Mouse (Mus musculus): Measurements from ENCODE around the gene Fignl1.
A peak's percentile ranks its signal among the peaks of the same experiment; 100 is the strongest.

Gene Fignl1

GRCm38 (mm10) chr11:11831940-11832754 is 23.4 kb upstream of the Fignl1 start:
- no peak for DNase-seq

GRCm38 (mm10) chr11:11831526-11831925 is 22.8 kb upstream of the Fignl1 start:
- no peak for DNase-seq

GRCm38 (mm10) chr11:11830884-11831495 is 22.2 kb upstream of the Fignl1 start:
- DNase-seq, result no peak

DNA sequence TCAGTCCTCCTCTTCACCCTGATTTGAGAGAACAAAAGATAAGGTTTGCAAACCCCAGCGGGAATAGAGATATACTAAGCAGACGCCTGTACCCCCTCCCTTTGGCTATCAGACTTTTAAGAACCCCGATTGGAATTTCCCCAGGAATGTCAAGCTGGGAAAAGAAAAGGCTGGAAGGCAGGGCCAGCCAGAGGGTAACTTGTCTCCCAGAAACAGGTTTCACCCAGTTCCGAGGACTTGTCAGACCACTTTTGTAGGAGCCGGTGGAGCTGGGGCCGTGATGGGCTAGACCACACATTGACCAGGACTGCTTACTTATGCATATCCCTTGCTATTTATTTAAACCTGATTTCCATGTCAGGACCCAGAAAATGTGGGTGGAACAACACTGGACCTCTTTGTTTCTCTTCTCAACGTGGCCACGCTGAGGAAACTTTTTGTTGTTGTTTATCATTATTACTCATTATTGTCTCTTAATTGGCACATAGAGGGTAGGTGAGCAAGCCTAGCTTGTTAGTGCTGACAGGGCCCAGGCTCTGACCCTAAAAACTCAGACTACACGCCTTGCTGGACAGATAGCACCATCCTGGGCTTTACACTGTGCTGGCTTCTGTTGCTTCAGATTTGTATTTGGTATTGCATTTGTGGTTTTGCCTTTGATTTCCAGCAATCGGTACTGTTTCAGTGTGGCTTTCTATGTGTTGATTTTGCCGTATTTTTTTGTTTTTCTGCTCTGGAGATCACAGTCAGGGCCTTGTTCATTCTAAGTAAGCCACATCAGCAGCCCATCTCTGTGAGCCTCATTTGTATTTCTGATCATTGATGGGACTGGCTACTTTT is 20.6 kb upstream of the Fignl1 start:
- DNase-seq, result peak; percentile 37 to 55

GRCm38 (mm10) chr11:11828761-11829160 is 20.0 kb upstream of the Fignl1 start:
- no peak for DNase-seq

- no peak for DNase-seq
These were observed 19.5 kb upstream of the Fignl1 start for GRCm38 (mm10) chr11:11828251-11828650.

DNA sequence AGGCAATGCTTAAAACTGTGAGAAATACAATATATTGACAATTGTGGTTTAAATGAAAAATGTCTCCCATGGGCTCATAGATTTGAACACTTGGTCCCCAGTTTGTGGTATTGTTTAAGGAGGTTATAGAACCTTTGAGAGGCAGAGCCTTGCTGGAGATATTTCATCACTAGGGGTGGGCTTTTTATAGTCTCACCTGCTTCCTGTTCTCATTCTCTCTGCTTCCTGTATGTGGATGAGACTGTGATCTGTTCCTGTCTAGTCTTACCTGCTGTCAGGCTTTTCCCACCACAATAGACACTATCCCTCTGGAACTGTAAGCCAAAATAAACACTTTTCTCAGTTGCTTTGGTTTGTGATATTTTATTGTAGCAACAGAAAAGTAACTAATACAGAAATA is 17.7 kb upstream of the Fignl1 start:
- no peak for DNase-seq

GRCm38 (mm10) chr11:11825670-11826069 is 16.9 kb upstream of the Fignl1 start:
- no peak for DNase-seq

DNA sequence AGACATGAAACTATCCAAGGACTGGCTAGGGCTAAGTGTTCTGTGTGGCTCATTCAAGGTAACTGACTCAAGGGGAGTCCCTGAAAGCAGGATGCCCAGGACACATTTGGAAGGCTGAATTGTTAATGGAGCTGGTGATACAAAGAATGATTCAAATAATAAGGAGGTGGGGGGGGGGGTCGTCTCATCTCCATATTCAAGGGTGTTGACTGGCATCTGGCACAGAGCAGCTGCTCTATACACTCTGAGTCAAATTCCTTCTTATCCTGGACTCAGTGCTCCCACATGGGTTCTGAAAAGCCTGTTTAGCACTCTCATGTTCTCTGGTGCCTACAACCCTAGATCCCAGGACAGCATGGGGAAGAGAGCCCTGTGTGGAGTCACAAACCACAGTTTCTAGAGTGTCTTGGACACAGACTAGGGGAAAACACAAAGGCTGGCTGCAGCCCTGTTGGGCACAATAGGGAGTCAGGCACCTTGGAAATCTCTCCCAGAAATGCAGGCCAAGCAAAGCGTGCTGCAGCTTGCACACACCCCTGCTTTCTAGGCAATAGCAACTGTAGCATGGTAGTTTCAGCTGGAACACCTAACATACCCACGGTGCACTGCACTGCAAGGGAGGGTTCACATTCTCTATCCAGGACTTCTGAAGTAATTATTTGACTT is 16.3 kb upstream of the Fignl1 start:
- DNase-seq, result no peak

DNA sequence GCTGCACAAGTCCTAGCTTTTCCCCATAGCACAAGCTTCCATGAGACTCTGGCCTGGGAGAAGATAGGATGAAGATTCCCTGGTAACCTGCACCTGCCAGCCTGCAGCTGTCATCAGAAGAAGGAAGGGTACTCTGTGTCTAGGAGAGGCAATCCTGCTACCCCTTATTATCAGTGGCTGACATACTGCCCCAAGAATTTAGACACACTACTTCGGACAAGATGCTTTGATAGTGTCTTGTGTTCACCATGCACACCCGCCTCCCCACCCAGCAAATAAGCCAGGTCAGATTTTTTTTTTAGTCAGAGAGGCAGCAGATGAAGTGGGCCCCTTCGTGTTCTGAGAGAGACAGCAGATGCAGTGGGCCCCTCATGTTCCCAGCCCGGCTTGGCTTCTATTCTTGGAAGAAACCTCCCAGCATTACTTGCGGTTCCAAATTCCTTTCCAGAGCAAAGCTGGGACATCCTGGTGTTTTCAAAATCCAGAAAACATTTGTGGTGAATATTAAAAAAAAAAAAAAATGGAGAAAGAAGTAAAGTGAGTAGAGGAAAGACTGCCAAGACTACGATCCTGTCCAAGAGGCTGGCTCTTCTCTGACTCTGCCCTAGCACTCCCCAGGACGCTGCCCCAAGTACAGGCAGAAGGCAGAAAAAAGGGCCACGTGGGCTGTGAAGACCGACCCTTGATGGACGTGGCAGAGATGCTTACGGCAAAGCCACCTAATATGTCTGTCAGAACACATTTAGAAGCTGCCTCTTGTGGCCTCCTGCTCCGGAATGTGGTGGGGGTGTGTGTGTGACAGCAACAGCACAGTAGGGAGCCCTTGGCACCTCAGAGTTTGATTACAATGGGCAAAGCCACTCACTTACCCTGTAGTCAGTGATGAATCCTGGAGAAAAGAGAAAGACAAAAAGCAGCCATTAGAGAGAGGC is 15.5 kb upstream of the Fignl1 start:
- no peak for DNase-seq

DNA sequence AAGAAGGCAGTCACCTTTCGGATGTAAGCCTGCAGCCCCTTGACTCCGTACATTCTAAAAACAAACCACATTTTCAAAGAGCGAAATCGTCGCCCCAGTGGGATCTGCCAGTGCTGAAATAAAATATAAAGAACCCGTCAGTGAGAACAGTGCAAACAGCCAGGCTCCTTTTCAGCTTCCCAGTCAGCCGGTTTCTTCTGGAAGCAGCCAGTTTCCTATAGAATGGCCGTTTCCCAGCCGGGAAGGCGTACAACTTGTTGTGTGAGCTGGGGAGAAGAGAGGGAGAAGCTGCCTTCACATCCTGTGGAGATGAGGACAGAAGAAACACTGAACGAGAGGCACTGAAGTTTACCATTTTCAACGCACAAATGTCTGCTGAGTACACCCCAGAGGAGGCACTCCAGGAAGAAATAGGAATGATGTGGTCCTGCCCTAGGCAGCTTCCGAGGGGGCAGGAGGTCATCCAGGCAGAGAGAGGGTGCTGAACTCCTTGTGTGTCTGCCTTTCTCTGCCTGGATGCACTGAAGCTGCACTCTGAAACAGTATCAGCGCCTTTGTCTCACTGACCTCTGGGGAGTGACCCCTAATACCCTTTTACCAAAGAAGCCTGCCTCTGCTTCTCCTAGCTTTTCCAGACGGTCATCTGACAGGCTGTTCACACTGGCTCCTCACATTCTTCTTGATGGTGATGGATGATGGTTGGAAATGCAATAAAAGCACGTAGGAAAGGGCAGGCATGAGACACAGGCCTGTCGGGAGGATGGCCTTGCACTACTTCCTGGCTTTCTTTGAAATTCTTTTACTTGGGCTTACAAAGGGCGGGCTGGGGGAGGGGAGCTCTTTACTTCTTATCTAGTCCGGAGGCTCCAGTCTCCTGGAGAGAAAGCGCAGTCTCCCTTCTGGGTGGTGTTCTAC is 13.7 kb upstream of the Fignl1 start:
- DNase-seq, result peak in 1 of 2 experiments; percentile 35

- peak in 1 of 2 experiments; percentile 43 for DNase-seq
These were observed 12.7 kb upstream of the Fignl1 start for GRCm38 (mm10) chr11:11821387-11821975.

DNA sequence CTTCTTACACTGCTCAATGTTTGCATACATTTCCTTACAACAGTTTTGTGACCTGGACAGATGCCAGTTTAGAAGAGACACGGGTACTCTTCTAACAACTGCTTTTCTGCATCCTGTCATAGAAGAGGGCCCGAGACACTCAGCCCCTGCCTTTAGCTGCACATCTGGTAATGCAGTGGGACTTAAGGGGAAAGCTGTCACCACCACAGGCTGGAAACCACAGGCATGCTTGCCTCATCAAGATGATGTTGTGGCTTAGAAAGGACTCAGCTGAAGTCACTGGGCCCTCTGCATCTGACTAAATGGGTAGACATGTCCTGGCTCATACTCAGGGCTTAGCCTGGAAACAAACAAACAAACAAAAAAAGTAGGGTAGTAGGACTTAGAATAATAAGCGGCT is 12.0 kb upstream of the Fignl1 start:
- no peak for DNase-seq

GRCm38 (mm10) chr11:11820251-11820650 is 11.5 kb upstream of the Fignl1 start:
- DNase-seq, result peak; percentile 65 to 85

DNA sequence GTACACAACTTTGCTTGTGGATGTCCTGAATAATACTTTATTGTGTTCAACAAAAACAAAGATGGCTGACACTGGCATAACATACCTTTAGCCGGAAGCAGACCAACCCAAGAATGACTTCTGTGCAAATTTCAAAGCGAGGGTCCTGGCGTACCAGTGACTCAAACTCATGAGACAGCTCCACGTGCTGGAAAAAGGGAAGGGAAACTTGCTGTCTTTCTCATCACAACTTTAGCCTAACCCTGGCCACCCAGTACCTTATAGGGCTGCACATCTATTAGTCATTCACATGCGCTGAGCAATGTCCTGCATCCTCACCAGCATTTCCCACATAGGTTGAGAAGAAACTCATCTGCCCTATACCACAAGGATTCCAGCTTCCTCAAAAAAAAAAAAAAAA is 10.4 kb upstream of the Fignl1 start:
- no peak for DNase-seq

DNA sequence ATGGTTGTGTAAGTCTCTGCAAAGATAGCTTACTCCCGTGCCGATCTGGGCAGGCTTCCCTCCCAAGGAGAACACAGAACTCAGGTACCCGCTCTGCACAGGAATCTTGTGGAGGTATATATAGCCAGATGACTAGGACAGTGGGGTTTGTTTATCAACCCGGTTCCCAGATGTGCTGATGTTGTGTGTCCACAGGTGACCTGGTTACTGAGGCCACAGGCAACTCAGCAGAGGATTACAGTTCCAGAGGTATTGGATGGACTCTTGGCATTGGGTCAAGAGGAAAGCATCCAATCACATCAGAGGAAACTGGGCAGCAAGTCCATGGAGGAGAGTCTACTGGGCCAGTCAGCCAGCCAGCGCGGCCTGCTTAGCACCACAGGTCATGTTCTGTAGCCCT is 10.0 kb upstream of the Fignl1 start:
- DNase-seq, result no peak

GRCm38 (mm10) chr11:11815737-11816136 is 7.0 kb upstream of the Fignl1 start:
- DNase-seq, result no peak

DNA sequence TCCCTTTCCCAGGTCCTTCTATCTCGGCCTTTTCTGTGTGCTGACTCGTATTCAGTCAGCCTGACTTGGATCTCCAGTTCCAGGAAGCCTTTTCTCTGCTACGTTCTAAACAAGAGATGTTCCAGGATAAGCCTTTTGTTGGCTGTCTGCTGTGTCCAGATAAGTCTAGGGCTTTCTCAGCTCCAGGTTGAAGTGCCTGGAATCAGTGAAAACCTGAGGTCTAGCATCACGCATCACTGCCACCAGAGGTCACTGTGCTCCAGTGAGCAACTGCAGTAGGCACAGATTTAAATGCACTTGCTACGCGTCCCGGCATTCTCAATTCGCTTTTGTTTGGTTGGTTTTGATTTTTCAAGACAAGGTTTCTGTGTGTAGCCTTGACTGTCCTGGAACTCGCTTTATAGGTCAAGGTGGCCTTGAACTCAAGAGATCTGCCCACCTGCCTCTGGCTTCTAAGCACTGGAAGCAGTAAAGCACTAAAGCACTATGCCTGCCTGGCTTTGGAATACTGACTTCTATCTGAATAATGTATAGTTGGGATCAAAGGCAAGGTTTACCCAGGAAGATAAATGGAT is 3.2 kb upstream of the Fignl1 start:
- peak; percentile 80 to 86 for DNase-seq

DNA sequence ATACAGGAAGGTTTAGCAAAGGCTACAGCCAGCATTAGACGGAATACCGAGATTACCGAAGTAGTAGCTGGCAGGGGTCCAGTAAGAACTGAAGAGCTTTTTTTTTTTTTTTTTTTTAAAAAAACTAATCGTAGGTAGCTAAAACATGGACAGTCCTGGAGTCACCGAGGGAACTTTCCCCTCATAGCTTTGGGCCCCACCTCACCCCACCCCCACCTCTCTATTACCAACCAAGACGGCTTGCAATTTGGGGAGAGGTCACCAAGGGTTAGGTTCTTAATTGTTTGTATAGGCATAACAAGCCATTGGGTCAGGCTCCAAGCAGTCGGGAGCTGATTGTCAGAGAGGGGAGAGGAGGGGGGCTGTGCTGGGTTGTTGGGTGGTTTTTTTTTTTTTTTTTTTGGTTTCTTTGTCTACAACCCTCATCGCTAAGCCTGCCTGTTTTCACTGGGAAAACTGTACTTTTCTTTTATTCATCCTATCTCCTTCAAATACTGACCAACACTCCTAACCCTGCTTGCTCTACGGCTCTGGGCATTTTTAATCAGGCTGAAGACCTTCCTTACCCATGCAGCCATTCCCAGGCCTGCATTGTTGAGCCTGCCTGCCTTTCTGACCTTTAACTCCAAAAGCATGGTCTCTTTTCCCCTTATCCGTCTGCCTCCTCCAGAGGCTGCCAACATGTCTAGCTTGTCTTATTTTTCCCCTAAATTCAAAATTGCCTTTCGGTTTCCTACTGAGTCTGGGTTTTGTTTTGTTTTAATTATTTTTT is 828 bp upstream of the Fignl1 start:
- no peak for DNase-seq
